Mouse (Mus musculus): Measurements from ENCODE around the gene Gm17657.

DNA sequence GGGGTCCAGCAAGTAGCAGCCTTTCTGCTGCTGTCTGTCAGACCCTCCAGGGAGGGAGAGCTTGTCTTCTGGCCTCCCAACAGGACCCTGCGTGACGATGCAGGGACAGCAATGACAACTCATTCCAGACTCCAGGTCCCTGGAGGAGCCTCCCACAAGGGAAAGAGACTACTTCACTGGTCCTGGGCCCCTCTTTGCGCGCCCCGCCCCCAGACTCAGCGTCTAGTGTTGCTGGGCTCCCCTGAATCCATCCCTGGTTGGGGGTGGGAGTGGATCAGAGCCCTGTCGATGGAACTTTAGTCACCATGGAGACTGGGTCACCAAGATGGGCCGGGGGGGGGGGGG is 54.7 kb downstream of the Gm17657 start:
- TF ChIP-seq CTCF (conservative IDR thresholded peaks at IDR 0.05; ENCODE audit: insufficient read depth, insufficient read length, low read depth, low read length) (no peak), POLR2A (IDR thresholded peaks at IDR 0.05; ENCODE audit: low read depth, low read length) (no peak)

Data from kidney, adult 2 months (tissue).